Mouse (Mus musculus) C2C12 (cell line): ENCODE data around the gene Irx4. TPM values are rescaled to one million over a fixed set of nuclear protein-coding genes. Genes with fewer than 3 reads are reported as not detected.

ENCODE experiments used
- H3K27me3 ChIP-seq: one replicate; pipeline ENCODE4 v1.6.1; 2011; ENCODE audit not compliant: control insufficient read depth, insufficient read depth, insufficient read length
- H3K36me3 ChIP-seq: one replicate; pipeline ENCODE4 v1.6.1; 2011; ENCODE audit not compliant: control insufficient read depth, insufficient read depth
- H3K4me3 ChIP-seq: one replicate; pipeline ENCODE4 v1.5.1; 2011; ENCODE audit warnings: mild to moderate bottlenecking, control low read depth; ENCODE audit not compliant: poor library complexity, insufficient read depth, severe bottlenecking
- H3K79me2 ChIP-seq: one replicate; pipeline ENCODE4 v1.6.1; 2011; ENCODE audit not compliant: control insufficient read depth, insufficient read depth
- H3K79me3 ChIP-seq: one replicate; pipeline ENCODE4 v1.6.1; 2011; ENCODE audit warnings: low read depth, control low read depth
- H3ac ChIP-seq: one replicate; pipeline ENCODE3; 2011; ENCODE audit warnings: low read depth; ENCODE audit not compliant: control insufficient read depth, insufficient read length
- CEBPB ChIP-seq: IDR thresholded peaks from one replicate; pipeline ENCODE4 v1.6.1; 2011; ENCODE audit warnings: low read depth, mild to moderate bottlenecking, control low read depth, moderate library complexity
- CTCF ChIP-seq: IDR thresholded peaks from one replicate; pipeline ENCODE4 v1.5.1; 2011; ENCODE audit not compliant: control insufficient read depth, insufficient read depth, insufficient read length
- FOSL1 ChIP-seq: IDR thresholded peaks from one replicate; pipeline ENCODE4 v1.8.0; 2011; ENCODE audit warnings: mild to moderate bottlenecking, low read length; ENCODE audit not compliant: poor library complexity, insufficient read depth, severe bottlenecking
- MAX ChIP-seq: IDR thresholded peaks from one replicate; pipeline ENCODE4 v1.6.1; 2011; ENCODE audit warnings: mild to moderate bottlenecking, control low read depth
- MYOD1 ChIP-seq: IDR thresholded peaks from one replicate; pipeline ENCODE4 v1.6.1; 2011; ENCODE audit warnings: low read depth; ENCODE audit not compliant: control insufficient read depth, insufficient read length
- MYOG ChIP-seq: IDR thresholded peaks from one replicate; pipeline ENCODE4 v1.6.1; 2011; ENCODE audit not compliant: control insufficient read depth, insufficient read length; ENCODE audit errors: extremely low read depth
- USF1 ChIP-seq: IDR thresholded peaks from one replicate; pipeline ENCODE4 v1.6.1; 2011; ENCODE audit warnings: low read depth, mild to moderate bottlenecking, control low read depth, moderate library complexity
- polyA plus RNA-seq: library from polyadenylated mRNA; unstranded; fragments of >200 nt; fragmentation: generic; extraction: Trizol; gene quantifications from one replicate; pipeline ENCODE4 v1.2.1, GENCODE M21; 2012; ENCODE audit warnings: missing spikeins

Irx4 gene
- polyA plus RNA-seq, 1 experiment = not detected

- no peak for TF ChIP-seq MYOD1
- no peak for TF ChIP-seq USF1
- TF ChIP-seq FOSL1 = no peak
- no peak for TF ChIP-seq CEBPB
- no peak for TF ChIP-seq MAX
- no peak for TF ChIP-seq MYOG
- TF ChIP-seq CTCF = no peak
- Histone ChIP-seq H3K79me2 (no peaks in the 10 kb centered on the region), H3K4me3 (no peak overlapping the region), H3K36me3 (no peaks in the 10 kb centered on the region), H3K79me3 (no peaks in the 10 kb centered on the region), H3ac (no peak overlapping the region), H3K27me3 (no peaks in the 10 kb centered on the region)
Measured at GRCm38 (mm10) chr13:73251222-73251621, 9.1 kb upstream of the Irx4 start.

GRCm38 (mm10) chr13:73252022-73252421 is 8.3 kb upstream of the Irx4 start:
- no peak for TF ChIP-seq MYOD1
- TF ChIP-seq CTCF = no peak
- no peak for TF ChIP-seq USF1
- TF ChIP-seq CEBPB = no peak
- no peak for TF ChIP-seq MYOG
- no peak for TF ChIP-seq MAX
- TF ChIP-seq FOSL1 = no peak
- no peaks in the 10 kb centered on the region for H3K27me3 ChIP-seq

GRCm38 (mm10) chr13:73258415-73258814 is 1.9 kb upstream of the Irx4 start:
- no peak overlapping the region for H3K4me3 ChIP-seq
- no peaks in the 10 kb centered on the region for H3K36me3 ChIP-seq
- no peak overlapping the region for H3ac ChIP-seq
- H3K27me3 ChIP-seq = peaks cover 25% of the 10 kb centered on the region
- H3K79me2 ChIP-seq = no peaks in the 10 kb centered on the region
- TF ChIP-seq MYOG (no peak), USF1 (no peak), FOSL1 (no peak), MAX (no peak), CTCF (no peak), CEBPB (no peak)
- H3K79me3 ChIP-seq = no peaks in the 10 kb centered on the region

More at GRCm38 (mm10) chr13:73252022-73252421, 8.3 kb upstream of the Irx4 start:
- Histone ChIP-seq H3K36me3 (no peaks in the 10 kb centered on the region), H3ac (no peak overlapping the region), H3K79me3 (no peaks in the 10 kb centered on the region), H3K4me3 (no peak overlapping the region), H3K79me2 (no peaks in the 10 kb centered on the region)

GRCm38 (mm10) chr13:73259577-73260353 is 514 bp upstream of the Irx4 start:
- peaks cover 38% of the 10 kb centered on the region for H3K27me3 ChIP-seq
- no peak for TF ChIP-seq USF1
- TF ChIP-seq MAX = no peak
- TF ChIP-seq CEBPB = no peak
- TF ChIP-seq FOSL1 = no peak
- H3ac ChIP-seq = no peak overlapping the region
- no peaks in the 10 kb centered on the region for H3K79me3 ChIP-seq
- no peaks in the 10 kb centered on the region for H3K79me2 ChIP-seq
- no peak overlapping the region for H3K4me3 ChIP-seq
- no peaks in the 10 kb centered on the region for H3K36me3 ChIP-seq

- TF ChIP-seq MYOG (no peak), CTCF (no peak), FOSL1 (no peak), USF1 (no peak), MYOD1 (no peak), CEBPB (no peak), MAX (no peak)
- Histone ChIP-seq H3ac (no peak overlapping the region), H3K79me2 (no peaks in the 10 kb centered on the region), H3K4me3 (no peak overlapping the region), H3K79me3 (no peaks in the 10 kb centered on the region), H3K36me3 (no peaks in the 10 kb centered on the region), H3K27me3 (peaks cover 47% of the 10 kb centered on the region)
Measured at GRCm38 (mm10) chr13:73261036-73261730, 904 bp downstream of the Irx4 start.

- Histone ChIP-seq H3K27me3 (peaks cover 52% of the 10 kb centered on the region), H3K79me3 (no peaks in the 10 kb centered on the region), H3K79me2 (no peaks in the 10 kb centered on the region), H3K4me3 (no peak overlapping the region), H3ac (no peak overlapping the region), H3K36me3 (no peaks in the 10 kb centered on the region)
- no peak for TF ChIP-seq MYOD1
- TF ChIP-seq FOSL1 = no peak
- no peak for TF ChIP-seq MAX
- TF ChIP-seq MYOG = no peak
- no peak for TF ChIP-seq CEBPB
- no peak for TF ChIP-seq CTCF
- TF ChIP-seq USF1 = no peak
Measured at GRCm38 (mm10) chr13:73261881-73262280, 1.6 kb downstream of the Irx4 start.
